Mouse (Mus musculus): ENCODE results near the gene Cacnb1. TPM values are rescaled to one million over a fixed set of nuclear protein-coding genes. Genes with fewer than 3 reads are reported as not detected.

The Cacnb1 gene
- 0.32 and 0.35 TPM in 2 replicates for polyA plus RNA-seq (2012)

DNA sequence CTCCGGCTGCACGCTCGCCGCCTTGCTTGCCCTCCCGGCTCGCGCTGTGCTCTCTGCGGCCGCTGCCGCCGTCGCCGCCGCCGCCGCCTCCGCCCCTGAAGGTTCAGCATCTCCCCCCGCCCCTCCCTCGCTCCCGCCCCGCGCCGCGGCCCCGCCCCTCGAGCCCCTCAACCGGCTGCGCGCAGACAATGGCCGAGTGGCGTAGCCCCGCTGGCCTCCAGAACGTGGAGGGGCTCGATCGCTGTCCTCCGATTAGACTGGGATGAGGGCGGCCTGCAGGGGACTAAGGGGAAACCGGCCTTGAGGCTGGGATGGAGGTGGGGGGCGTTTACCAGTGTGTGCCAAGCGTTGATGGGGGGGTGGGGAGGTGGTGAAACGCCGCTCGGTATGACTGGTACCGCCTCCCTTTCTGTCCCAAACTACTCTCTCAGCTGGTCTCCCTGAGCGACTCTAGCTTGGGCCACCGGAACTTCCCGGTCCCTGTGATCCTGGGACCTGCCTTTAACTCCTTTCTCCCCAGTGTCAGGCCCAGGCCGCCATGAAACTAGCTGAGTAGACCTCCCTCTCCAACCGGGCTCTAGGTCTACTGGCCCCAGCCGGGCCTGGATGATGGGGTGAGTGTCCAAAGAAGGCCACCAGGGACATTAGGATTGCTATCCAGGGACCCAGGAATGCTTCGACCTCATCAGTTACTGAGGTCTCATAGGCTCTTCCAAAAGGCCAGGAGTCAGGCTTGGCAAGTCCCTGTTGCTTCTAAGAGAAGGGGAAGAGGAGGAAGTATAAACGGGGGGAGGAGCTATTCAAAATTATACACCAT, at the start of gene Cacnb1:
Cacnb1 (minus strand) TSS at position 480 of the 817 bp plus-strand sequence.
- no peak for TF ChIP-seq GATA1 (IDR thresholded peaks at IDR 0.05; ENCODE audit: low read length)

GRCm38 (mm10) chr11:98067255-98067654, 44.4 kb upstream of the Cacnb1 start:
- no peak for TF ChIP-seq GATA1 (IDR thresholded peaks at IDR 0.05; ENCODE audit: low read length)

GRCm38 (mm10) chr11:98066201-98066600, 43.4 kb upstream of the Cacnb1 start:
- TF ChIP-seq GATA1 (IDR thresholded peaks at IDR 0.05; ENCODE audit: low read length), result no peak

DNA sequence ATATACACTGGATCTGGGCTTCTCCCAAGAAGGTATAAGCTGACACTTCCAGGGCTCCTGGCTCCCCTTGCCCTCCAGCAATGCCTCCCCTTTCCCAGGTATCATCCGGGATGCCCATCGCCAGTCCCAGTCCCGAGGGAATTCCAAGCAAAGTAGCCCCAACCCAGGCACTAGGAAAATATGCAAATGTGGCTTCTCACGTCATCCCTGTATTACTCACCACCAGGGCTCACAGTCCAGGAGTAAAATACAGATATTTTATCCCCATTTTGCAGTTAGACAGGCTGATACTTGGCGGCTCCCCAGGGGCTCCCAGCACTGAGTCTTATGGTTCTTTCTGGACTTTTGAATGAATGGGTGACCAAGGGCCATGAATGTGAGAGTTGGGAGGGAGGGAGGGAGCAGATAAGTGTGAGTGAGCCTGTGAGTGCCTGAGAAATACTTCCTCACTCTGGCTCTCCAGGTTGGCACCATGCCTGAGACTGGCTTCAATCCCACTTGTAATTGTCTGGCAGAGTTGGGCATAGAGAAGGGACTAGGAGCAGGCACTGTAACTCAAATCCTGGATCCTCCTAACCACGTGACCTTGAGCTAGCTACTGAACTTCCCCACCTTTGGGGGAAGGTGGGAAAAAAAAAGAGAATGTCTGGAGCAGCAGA, 39.2 kb upstream of the Cacnb1 start:
- no peak for TF ChIP-seq GATA1 (IDR thresholded peaks at IDR 0.05; ENCODE audit: low read length)

- TF ChIP-seq GATA1 (IDR thresholded peaks at IDR 0.05; ENCODE audit: low read length), result no peak
Measured at GRCm38 (mm10) chr11:98061441-98061840, 38.6 kb upstream of the Cacnb1 start.

DNA sequence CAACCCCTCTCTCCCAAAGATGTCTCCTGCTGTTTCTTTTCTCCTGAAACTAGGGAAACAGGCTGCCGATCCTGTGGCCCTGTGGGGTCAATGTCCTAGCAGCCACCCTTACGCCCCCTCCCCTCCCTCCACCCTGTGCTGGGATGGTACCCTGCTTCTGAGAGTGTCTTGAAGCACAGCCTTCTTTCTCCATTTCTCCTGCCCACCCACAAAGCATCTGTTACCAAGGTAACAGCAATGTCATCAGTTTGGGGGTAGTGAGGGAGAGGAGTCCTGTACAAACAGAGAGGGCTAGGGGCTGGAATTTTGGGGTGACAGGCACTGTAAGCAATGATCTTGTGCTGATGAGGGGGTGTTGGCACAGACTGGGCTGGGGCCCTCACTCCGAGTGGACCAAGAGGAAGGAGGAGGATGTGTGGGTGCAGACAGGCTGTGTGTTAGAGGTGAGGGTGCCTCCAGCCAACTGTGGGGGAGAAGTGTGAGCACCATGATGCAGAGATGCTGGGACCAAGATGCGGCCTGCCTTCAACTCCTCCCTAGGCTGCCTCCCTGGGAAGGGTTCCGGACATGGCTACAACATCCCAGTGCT, 37.4 kb upstream of the Cacnb1 start:
- no peak for TF ChIP-seq GATA1 (IDR thresholded peaks at IDR 0.05; ENCODE audit: low read length)

DNA sequence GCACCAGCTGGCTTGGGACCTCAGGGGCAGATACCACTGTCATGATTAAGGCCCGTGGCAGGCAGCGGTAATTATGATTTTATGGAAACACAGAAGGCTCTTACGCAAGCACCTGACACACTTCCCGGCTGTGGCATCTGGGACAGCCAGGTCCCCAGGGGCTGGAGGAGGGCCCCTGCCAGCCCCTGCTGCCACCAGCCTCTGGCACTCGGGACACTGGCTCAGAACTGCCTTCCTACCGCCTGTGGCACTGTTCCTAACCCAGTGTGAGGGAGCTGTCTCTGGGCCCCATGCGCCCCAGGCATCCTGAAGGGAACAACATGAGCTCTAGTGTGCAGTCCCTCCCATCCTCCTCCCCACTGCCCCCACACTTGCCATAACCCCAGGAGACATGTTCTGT, 36.8 kb upstream of the Cacnb1 start:
- TF ChIP-seq GATA1 (IDR thresholded peaks at IDR 0.05; ENCODE audit: low read length), result no peak

- TF ChIP-seq GATA1 (IDR thresholded peaks at IDR 0.05; ENCODE audit: low read length), result no peak
Measured at GRCm38 (mm10) chr11:98057998-98058397, 35.2 kb upstream of the Cacnb1 start.

GRCm38 (mm10) chr11:98057466-98057865, 34.6 kb upstream of the Cacnb1 start:
- TF ChIP-seq GATA1 (IDR thresholded peaks at IDR 0.05; ENCODE audit: low read length), result no peak

DNA sequence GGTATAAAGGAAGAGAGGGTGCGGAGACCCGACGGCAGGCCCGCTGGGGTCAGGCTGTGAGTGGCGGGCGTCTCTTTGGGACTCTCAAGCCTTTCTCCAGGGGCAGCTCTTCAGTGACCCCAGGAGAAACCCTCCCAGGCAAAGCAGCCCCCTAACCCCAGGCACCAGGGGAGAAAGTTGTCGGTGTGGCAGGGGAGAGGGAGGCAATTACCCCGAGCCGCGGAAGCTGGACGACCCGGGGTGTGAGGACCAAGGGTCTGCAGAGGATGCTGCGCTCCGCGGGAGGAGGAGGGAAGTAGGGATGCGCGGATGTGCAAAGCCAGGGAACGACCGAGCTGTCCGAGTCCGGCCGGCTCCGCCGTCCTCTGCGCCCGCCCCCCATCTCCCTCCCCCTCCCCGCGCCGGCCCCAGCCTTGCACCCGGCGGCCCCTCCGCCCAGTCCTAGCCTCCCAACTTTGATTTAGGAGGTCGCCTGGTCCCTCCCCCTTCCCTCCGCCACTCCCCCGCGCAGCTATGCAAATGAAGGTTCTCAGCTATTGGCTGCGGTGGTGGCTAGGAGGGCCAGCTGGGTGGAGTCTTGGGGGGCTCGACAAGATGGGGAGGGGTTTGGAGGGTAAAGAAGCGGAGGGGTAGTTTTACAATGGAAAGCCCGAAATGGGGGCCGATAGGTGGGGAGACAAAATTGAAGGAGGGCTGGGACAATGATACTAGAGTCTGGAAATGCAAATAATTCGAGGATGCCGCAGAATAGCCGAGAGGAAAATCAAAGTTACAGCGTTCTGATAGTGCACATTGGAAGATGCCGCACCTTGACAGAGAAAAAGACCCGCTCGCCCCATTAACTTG, 30.4 kb upstream of the Cacnb1 start, which contains the start of gene Stac2:
Stac2 (minus strand) TSS at position 474 of the 846 bp plus-strand sequence.
- TF ChIP-seq GATA1 (IDR thresholded peaks at IDR 0.05; ENCODE audit: low read length), result no peak

DNA sequence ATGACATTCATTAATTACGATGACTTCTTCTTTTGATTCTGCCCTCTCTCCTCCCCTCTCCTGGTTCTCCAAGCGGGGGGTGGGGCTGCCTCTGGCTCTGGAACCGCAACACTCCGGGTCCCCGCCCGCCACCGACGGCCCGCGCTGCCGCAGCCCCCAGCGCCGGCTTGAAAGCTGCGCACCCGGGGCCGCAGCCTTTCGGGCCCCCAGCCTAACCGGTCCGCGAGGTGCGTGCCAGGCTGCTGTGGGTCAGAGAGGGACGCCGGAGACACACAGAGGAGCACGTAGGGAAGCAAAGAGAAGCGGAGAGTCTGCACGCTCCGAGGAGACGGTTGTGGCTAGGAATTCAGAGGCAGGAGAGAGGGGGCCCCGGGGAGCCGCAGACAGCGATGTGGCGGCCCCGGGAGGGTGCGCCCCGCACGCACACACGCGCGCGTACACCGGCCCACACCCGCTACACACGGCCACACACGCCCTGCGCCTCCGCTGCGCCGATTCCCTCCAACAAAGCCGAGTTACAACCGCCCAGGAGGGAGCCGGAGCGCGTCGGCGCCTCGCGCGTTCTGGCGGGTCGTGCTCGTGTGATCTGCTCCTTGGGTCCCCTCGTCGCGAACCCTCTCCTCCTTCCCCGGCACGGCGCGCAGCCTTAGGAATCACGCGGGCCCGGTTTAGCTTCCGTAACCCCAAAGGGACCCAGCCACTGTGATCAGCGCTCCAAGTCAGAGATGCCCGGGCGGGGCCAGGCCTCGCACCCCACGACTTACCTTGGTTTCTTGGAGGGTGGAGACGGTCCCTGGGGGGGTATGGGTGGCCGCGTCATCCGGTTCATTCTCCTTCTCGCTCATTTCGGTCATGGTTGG, 29.5 kb upstream of the Cacnb1 start:
- no peak for TF ChIP-seq GATA1 (IDR thresholded peaks at IDR 0.05; ENCODE audit: low read length)

DNA sequence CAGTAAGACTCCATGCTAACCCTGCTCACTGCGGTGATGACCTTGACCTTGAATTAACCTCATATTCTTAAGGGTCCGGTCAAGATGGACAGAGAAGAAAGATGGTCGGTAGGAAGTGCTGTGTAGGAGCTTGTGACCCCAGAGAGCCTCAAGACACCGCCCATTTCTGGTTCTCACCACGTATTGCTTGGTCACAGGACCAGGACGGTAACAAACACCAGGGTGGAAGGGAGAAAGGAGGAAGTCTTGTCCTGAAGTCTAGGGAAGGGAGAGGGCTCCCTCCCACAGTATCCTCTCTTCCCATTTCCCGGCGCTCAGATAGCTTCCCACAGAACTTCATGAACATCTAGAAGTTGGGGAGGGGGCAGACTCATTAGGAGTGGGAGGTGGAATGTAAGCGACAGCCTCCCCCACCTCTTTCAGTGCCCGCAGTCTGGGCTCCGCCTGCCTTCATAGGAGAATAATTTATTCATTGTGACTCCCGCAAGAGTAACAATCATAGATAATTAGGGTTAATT, 28.8 kb upstream of the Cacnb1 start:
- TF ChIP-seq GATA1 (IDR thresholded peaks at IDR 0.05; ENCODE audit: low read length), result no peak

- no peak for TF ChIP-seq GATA1 (IDR thresholded peaks at IDR 0.05; ENCODE audit: low read length)
Measured at GRCm38 (mm10) chr11:98050940-98051339, 28.1 kb upstream of the Cacnb1 start.

DNA sequence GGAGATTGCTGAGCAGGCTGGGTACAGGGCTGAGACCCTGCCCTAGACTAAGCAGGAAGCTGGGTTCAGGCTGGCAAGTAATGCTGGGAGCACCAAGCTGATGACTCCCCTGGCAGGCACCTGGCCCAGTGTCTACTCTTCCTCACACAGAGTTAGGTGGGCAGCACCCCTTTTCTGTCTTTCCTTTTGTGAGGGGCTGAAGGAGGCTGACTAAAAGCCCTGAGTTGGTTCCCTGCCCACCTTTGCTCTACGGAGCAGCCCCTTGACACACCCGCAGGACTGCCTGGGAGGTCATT, 27.6 kb upstream of the Cacnb1 start:
- no peak for TF ChIP-seq GATA1 (IDR thresholded peaks at IDR 0.05; ENCODE audit: low read length)
